Mouse (Mus musculus): ENCODE measurements around the gene Gm48551.

Gene Gm48551

GRCm38 (mm10) chr10:81406504-81407440, 22.5 kb downstream of the Gm48551 start:
- DNase-seq, result peak; percentile 74

DNA sequence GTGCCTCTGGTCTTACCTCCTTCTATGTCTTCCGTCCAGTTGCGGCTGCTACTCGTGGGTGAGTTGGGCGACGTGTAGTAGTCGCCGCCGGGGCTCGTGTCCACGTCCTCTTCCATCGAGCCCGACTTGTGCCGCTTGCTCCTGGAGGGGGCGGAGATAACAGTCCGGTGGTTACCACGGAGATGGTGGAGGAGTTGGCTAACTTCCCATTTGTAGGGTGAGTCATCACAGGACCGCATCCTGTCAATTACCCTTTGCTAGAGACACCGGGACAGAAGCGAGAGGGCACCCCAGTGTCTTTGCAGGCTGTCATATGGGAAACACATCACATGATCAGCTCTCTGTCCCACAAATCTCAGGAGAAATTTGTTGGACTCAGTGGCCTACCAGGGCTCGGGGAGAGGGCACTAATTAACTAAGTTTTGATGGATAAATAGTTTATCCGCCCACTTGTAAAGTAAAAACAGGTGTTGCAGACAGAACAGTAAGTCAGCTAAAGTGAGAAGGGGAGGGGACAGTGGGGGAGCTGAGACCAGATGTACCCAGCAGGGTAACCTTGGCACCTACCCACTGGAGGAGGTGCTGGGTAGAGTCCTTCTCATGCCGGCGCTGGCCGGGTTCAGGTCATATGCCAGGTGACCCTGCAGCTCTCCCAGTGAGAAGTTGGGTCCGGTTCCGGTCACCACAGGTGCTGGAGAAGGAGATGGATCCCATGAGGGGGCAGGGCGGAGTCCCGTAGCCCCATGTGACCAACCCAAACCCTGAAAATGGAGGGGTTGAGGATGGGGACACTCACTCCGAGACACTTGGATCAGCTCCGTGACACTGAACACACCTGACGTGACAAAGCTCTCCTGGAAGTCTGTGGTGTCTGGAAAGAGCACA, 23.5 kb downstream of the Gm48551 start:
- peak; percentile 92 for DNase-seq

DNA sequence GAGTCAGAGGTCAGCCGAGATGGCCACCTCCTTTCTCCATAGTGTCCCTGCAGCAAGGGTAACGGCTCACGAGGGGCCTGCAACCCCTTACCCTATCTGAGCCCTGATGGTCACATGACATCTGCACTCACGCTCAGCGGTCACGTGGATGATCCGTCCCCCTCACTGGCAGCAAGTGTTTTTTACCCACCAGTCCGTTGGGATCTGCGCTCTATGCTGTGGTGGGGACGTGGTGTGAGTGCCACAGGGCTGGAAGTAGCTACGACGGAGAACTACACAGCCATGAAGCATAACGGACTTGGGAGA, 24.1 kb downstream of the Gm48551 start:
- DNase-seq, result no peak

- peak; percentile 80 for DNase-seq
These were observed 24.6 kb downstream of the Gm48551 start for GRCm38 (mm10) chr10:81408871-81409291.

DNA sequence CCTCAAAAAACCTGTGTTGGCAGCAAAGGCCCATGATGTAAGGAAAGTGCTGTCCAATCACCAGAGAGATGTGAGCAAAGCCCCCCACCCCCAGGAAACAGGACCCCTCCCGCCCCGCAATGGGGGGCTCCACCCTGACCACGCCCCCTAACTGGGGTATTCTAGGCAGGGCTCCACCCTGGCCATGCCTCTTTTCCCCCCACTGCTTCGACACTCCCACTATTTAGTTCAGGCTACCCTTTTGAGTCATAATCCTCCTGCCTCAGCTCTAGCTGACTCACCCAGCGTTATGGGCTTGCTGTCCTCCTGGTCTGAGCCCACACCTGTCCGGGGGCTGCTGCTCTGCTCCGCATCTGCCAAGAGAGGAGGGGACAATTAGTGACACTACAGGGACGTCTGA, 25.1 kb downstream of the Gm48551 start:
- DNase-seq, result no peak

GRCm38 (mm10) chr10:81410350-81410749, 26.1 kb downstream of the Gm48551 start:
- DNase-seq, result peak; percentile 67

GRCm38 (mm10) chr10:81410981-81411380, 26.7 kb downstream of the Gm48551 start:
- peak; percentile 77 for DNase-seq

DNA sequence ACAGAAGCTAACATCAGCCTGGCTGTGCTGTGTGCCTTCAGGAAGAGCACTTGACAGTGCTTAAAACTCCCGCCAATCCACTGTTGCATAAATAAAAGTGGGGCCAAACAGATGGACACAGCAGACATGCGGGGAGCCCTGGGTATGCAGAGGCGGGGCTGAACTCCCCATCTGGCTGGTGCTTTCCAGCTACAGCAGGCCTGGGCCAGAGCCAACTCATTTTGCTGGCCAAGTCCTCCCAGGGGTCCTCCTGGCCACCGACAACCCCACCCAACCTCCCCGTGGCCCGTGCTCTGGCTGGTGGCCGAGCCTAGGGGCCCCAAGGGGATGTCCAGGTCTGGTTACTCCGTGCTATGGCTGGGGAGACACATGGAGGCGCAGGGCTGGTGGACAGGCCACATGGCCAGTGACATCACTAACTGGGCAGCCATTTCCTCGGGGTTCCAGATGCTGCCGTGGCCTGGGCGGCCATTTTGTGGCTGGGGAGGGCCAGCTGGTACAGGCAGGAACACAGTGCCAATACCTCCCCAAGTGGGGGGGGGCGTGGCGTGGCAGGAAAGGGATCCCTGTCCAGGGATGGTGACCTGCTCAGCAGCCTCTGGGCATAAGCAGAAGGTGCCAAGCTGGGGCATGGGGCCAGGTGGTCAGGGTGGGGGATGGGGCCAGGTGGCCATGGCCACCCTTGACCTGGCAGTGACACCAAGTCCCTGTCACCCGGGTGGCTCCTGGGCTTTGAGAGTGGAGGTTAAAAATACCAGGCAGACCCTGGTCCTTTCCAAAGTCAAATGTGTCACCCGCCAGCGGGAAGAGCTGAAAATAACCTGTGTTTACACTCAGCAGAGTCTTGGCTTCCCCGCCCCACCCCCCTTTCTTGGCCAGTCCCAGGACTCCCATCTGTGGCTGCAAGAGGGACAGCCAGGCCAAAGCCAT, 27.5 kb downstream of the Gm48551 start:
- peak; percentile 94 for DNase-seq

DNA sequence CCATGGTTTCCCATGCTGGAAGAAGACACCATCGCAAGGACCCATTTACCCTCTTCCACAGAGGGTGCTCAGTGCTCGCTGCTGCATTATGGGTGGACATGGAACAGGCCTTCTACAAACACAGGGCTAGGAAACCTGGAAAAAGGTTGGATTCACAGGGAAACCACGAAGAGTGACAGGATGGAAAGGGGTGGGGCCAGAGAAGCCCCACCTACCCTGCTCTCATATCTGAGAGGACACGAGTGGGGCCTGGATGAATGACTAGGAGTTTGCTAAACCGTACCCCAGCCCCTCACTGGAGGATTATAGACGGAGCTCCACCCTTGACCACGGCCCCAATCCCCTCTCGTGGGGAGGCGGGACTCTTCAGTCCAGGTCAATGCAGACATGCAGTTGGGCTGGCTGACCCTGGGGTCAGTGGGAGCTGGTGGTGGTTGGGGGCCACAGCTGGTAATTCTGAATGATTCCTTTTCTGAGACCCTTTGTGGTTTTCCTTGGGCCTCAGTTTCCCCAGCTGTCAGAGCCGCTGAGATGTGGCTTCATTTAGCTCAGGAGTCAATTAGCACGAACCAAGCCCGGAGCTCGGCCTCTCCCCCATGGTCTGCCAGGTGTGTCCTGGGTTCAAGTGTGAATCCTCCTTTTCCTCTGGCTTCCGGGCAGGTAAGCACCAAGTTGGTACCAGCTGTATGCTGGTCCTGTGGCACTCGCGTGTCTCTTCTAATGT, 28.5 kb downstream of the Gm48551 start:
- DNase-seq, result peak; percentile 78

- peak; percentile 90 for DNase-seq
These were observed 29.3 kb downstream of the Gm48551 start for GRCm38 (mm10) chr10:81413310-81414261.

- DNase-seq, result no peak
These were observed 30.4 kb downstream of the Gm48551 start for GRCm38 (mm10) chr10:81414682-81415081.

- DNase-seq, result no peak
These were observed 30.9 kb downstream of the Gm48551 start for GRCm38 (mm10) chr10:81415146-81415545.

DNA sequence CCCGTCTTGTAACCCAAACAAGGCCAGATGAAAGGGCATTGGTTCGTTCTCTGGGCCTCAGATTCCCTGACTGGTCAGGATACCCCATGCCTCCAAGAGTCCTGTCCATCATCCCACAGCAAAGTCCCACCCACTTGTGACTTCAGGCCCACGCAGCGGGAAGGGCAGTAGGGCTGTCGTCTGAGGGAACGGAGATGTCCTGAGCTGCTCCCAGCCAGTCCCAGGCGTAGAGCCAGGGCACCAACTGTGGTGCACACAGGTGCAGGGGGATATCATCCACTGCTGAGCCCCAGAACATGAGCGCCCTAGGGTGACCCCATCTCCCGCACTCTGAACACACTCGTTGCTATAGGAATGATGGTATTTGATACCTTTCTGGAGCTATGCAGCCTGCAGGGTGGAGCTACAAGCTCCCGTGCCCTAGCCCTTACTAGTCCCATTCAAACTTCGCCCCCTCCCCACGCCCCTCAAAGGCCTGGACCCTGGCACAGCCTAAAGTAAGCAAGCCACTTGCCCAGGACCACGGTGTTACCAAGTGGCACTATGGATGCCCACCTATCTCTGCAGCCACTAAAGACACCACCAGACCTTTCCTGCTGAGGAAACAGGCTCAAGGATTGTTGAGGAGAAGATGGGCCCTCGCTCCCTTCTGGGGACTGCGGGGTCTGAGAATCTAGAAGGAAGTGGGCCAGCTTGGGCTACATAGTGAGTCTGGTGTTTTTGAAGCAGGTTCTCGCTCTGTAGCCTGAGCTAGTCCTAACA, 31.5 kb downstream of the Gm48551 start:
- DNase-seq, result peak; percentile 81

DNA sequence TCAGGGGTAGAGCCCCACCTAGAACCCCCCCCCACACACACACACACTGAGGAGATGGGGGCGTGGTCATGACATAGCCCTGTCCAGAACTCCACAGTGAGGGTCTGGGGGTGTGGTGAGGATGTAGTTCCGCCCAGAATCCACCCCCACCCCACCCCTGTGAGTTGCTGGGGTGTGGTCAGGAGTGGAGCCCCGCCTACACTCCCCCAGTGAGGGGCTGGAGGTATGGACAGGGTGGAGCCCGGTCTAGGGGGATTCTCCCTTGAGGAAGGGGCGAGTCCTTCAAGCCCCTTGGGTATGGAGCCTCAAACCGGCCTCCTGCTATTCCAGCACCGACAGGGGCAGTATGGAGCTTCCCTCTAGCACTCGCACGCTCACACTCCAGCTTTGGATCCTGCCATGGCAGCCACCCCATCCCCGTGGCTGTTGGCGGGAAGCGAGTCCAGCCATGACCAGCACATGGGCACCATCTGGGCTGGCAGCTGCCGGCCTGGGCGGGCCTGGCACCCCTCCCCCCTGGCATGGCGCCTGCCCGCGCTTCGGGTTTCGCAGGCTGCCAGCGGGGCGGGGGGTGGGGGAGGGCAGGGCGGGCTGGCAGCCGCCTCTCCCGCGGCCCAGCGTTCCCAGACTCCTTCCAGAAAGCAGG, 32.4 kb downstream of the Gm48551 start:
- DNase-seq, result peak; percentile 97

DNA sequence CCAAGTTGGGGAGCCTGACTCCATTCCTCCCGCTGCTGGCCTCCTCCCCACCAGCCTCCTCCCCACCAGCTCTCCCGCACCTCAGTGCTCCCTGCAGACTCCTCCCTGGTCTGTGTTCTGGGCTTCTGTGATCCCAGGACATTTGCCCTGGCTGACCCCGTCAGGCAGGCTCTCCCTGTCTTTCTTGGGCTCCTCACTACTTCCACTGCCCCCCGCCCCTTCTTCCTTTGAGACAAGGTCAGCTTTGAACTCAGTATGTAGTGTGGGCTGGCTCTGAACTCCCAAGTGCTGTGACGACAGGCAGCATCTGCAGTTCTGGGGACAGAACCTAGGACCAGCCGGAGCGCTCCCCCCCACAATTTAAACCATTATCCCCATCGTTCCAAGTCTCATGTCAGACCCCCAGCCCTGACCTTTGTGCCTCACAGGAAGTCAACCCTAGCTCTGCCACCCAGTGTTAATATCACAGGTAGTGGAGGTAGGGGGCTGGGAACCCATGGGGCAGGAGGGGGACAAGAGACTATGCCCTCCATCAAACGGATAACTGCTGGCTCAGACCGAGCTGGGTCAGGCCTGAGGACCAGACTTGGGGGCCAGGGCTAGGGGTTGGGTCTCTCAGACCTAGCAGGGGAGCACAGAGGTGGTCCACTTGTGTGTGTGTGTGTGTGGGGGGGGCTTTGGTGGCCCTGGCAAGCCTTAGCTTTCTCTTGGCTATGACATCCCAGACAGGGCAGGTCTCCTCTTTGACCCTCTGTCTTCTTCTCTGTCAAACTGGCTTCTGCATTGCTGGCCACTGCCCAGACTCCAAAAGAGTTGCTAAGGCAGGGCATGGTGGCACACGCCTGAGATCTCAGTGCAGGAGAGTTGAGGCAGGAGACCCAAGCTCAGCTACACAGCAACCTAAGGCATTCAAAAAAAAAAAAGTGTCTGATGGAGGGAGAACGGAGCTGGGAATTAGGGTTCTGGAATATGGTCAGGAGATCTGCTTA, 33.3 kb downstream of the Gm48551 start:
- peak; percentile 76 for DNase-seq

DNA sequence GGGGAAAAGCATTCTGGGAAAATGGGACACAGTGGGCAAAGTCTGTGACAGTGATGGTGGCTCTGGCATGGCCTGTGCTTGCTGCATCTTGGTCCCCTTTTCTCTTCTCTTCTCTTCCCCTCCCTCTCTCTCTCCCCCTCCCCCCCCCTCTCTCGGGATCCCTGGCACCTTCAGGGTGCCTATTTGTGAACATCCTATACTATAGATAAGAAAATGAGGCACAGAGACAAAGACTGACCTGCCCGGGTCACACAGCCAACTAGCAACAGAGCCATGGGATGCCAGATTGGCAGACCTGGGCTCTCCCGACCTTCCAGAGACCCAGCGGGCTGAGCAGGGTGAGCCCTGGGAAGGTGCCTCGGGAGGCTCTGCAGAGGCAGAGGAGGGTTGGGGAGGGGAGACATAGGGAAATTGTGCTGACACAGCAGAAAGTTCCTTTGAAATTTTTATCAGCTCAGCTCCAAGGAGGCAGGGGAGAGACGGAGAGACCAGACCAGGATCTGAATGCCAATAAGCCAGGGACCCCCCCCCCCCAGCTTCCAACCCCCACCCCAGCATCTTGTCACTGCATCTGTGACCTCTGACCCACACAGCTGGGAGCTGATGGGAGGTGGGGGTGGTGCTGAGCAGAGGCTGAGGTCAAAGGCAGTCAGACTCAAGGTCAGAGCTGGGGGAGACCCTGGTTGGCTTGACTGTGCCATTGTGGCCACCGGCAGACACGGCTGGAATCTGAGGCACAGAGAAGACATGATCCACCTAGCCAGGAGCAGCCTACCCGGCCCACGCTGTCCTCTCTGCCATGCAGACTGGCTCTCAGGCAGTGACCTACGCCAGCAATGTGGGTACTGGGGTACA, 34.2 kb downstream of the Gm48551 start:
- DNase-seq, result peak; percentile 62

Measured in cerebellum, adult 9-11 months (tissue).